Mouse (Mus musculus) testis, adult 2 months (tissue): ENCODE measurements around the gene Actg1.

ENCODE experiments used
- CTCF ChIP-seq: fragments of 200-500 bp; IDR thresholded peaks from 2 replicates; pipeline ENCODE4 v1.5.1; 2012; ENCODE audit warnings: low read depth, mild to moderate bottlenecking, inconsistent platforms, low read length, moderate library complexity; ENCODE audit not compliant: control insufficient read depth, insufficient read depth, insufficient replicate concordance
- POLR2A ChIP-seq: fragments of 200-500 bp; IDR thresholded peaks from 2 replicates; pipeline ENCODE4 v1.6.1; 2012; ENCODE audit warnings: low read depth, mild to moderate bottlenecking, inconsistent platforms, low read length, moderate library complexity; ENCODE audit not compliant: control insufficient read depth

- TF ChIP-seq CTCF = no peak
- TF ChIP-seq POLR2A = no peak
These were observed 25.7 kb upstream of the Actg1 start for GRCm38 (mm10) chr11:120373820-120374586.
